Mouse (Mus musculus) stomach, embryonic 16.5 days (tissue): ENCODE measurements around the gene Sppl3. TPM values are rescaled to one million over a fixed set of nuclear protein-coding genes. Genes with fewer than 3 reads are reported as not detected.

Source experiments
- ATAC-seq: fragments of 200-750 bp; cut with Nextera tagmentation; 2 replicates; pipeline ENCODE4 v1.8.0; 2017; ENCODE audit warnings: moderate number of reproducible peaks, moderate TSS enrichment; ENCODE audit not compliant: insufficient read depth, low FRiP score
- H3K27ac ChIP-seq: fragments of 300-500 bp; sonication (generic); 2 replicates; pipeline ENCODE4 v1.5.1; 2014; ENCODE audit warnings: low read length
- H3K27me3 ChIP-seq: fragments of 300-500 bp; sonication (generic); 2 replicates; pipeline ENCODE4 v1.6.1; 2014; ENCODE audit warnings: low read length, control low read depth, mixed read lengths; ENCODE audit not compliant: control insufficient read depth, insufficient read depth
- H3K36me3 ChIP-seq: fragments of 300-500 bp; sonication (generic); 2 replicates; pipeline ENCODE4 v1.6.1; 2014; ENCODE audit warnings: low read length; ENCODE audit not compliant: control insufficient read depth, insufficient read depth
- H3K4me1 ChIP-seq: fragments of 300-500 bp; sonication (generic); 2 replicates; pipeline ENCODE4 v1.6.1; 2014; ENCODE audit warnings: low read length, control low read depth, mixed read lengths; ENCODE audit not compliant: control insufficient read depth, insufficient read depth
- H3K4me2 ChIP-seq: fragments of 300-500 bp; sonication (generic); 2 replicates; pipeline ENCODE4 v1.6.1; 2014; ENCODE audit warnings: low read depth, low read length, mixed read lengths
- H3K4me3 ChIP-seq: fragments of 300-500 bp; sonication (generic); replicated peaks from 2 replicates; pipeline ENCODE4 v1.5.1; 2014; ENCODE audit warnings: mild to moderate bottlenecking, low read length
- H3K9ac ChIP-seq: fragments of 300-500 bp; sonication (generic); 2 replicates; pipeline ENCODE4 v1.6.1; 2014; ENCODE audit warnings: low read length
- H3K9me3 ChIP-seq: fragments of 300-500 bp; sonication (generic); replicated peaks from 2 replicates; pipeline ENCODE4 v1.6.1; 2016; ENCODE audit warnings: low read length, control low read depth; ENCODE audit not compliant: control insufficient read depth
- WGBS: fragments of 180-500 bp; shearing (Covaris S2); extraction: QIAGEN DNeasy Blood & Tissue Kit; methylation state at CpG from one replicate; pipeline ENCODE4 v1.1.7; 2014; 5-methylcytosine and 5-hydroxymethylcytosine counted together
- polyA plus RNA-seq: library from polyadenylated mRNA; unstranded; fragments of >200 nt; fragmentation: Nextera tagmentation; extraction: Ambion mirVana; gene quantifications from 2 replicates; pipeline ENCODE4 v1.2.1, GENCODE M21; 2015

Gene Sppl3
- polyA plus RNA-seq, 1 experiment from 2014 or later: 9.6 TPM

DNA sequence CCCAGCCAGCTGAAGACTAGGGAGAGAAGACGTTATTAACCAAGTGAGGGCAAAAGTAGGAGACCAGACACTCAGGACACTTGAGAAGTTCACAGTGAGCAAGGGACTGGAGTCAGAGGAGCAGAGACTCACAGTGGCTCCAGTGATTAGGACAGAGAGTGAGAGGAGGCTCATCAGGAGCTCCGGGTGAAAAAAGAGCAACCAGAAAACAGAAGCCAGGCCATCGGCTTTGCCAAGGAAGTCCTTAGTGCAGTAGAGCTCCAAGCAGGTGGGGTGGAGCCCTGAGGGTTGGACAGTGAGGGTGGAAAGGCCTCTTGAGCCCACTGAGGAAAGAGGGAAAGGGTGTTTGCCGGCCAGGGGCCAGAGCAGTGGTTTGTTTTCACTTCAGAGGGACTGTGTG lies 7.9 kb downstream of the Sppl3 start:
- H3K36me3 ChIP-seq: no peaks in the 10 kb centered on the region
- 38% methylated on average over 4 of the region's 4 CpGs for WGBS
- no peak; the same call in 1 of the 2 replicates for ATAC-seq

DNA sequence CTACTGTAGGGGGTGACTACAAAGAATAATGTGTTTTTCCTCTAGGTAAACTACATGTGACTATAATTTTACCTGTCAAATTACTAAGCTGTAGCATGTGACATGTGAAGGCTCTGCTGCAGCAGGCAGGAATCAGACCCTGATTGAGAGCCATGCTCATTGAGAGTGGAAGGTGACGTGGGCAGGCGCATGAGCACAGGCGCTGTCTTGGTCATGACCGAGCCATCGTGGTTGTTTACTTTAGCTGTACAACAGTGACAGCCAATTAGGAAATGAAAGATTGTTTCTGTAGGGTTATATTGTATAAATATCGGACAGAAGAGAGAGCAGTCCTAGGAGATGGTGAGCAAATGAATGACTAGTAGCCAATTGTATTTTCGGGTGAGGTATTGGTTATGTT lies 11.1 kb downstream of the Sppl3 start:
- Histone ChIP-seq H3K27ac (no peak overlapping the region), H3K9me3 (no peaks in the 10 kb centered on the region), H3K36me3 (no peaks in the 10 kb centered on the region), H3K4me2 (no peak overlapping the region), H3K4me1 (peaks cover 15% of the 10 kb centered on the region), H3K9ac (no peak overlapping the region), H3K4me3 (no peak overlapping the region), H3K27me3 (no peaks in the 10 kb centered on the region)
- ATAC-seq: no peak
- 53% methylated on average over 7 of the region's 7 CpGs for WGBS

More for the DNA sequence above, 7.9 kb downstream of the Sppl3 start:
- Histone ChIP-seq H3K4me1 (peaks cover 24% of the 10 kb centered on the region), H3K9ac (no peak overlapping the region), H3K27ac (peak overlapping the region; percentile 71), H3K27me3 (no peaks in the 10 kb centered on the region), H3K4me2 (peak overlapping the region; percentile 1; the same call in 1 of the 2 replicates), H3K9me3 (no peaks in the 10 kb centered on the region), H3K4me3 (no peak overlapping the region)

DNA sequence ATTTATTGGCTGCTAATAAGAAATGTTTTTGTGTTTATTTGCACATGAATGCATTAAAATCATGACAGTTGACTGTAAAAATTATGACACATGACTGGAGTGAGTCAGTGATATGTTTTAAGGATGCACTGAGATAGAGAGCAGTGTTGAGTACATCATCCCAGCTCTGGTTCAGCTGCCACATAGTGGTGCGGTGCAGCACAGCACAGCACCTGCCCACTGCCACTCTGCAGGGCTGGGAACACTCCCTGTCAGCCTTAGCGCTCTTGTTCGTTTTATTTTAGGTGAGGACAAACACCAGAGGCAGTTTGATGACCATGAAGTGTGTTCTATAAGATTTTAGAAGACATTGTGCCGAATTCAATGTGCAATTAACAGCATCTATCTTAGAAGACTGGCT lies 15.2 kb downstream of the Sppl3 start:
- no peak for ATAC-seq
- 78% methylated on average over 4 of the region's 4 CpGs for WGBS

DNA sequence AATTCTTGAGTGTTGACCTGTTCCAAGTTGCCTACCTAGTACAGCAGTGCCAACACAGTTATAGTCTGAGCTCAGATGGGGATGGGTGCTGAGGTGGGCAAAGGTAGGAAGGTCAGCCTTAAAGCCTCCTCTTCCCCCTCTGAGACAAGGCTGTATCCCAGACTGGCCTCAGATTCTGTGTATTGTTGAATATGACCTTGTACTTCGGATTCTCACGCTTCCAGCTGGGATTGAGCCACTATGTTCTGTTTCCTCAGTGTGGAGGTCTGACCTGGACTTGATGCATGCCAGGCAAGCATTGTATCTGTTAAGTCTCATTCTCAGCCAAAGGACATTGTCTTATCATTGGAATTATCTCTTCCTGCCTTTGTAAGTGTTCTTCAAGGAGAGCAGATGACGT lies 16.2 kb downstream of the Sppl3 start:
- Histone ChIP-seq H3K4me1 (0 out of 2 replicates have a peak, but pooled peaks cover 6% of the 10 kb centered on the region), H3K27ac (no peak overlapping the region), H3K4me3 (no peak overlapping the region), H3K4me2 (no peak overlapping the region), H3K9me3 (0 out of 2 replicates have a peak, but pooled peaks cover 3% of the 10 kb centered on the region), H3K9ac (no peak overlapping the region), H3K36me3 (no peaks in the 10 kb centered on the region), H3K27me3 (no peaks in the 10 kb centered on the region)
- no peak for ATAC-seq
- WGBS: 80% methylated on average over 3 of the region's 3 CpGs

More for the DNA sequence above, 15.2 kb downstream of the Sppl3 start:
- Histone ChIP-seq H3K27me3 (no peaks in the 10 kb centered on the region), H3K4me1 (no peaks in the 10 kb centered on the region), H3K9ac (no peak overlapping the region), H3K36me3 (no peaks in the 10 kb centered on the region), H3K4me2 (no peak overlapping the region), H3K4me3 (no peak overlapping the region), H3K9me3 (0 out of 2 replicates have a peak, but pooled peaks cover 3% of the 10 kb centered on the region), H3K27ac (no peak overlapping the region)

DNA sequence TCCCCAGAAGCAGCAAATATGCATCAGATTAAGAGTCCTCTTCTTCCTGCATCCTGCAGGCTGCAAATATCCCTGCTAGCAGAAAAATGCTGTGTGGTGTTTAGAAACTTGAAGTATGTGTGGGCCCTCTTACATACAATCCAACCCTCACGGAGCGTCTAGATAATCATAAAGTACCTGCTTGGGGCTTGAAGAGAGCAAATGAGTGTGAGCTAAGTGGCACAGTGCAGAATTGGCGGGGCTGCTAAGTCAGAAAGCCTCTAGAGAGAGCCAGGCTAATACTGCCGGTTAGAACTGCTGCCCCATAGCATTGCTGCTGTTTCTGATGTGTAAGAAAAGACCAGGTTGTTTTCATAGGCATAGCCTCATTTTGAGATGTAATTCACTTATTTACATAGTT lies 18.0 kb downstream of the Sppl3 start:
- Histone ChIP-seq H3K27ac (no peak overlapping the region), H3K27me3 (no peaks in the 10 kb centered on the region), H3K4me2 (no peak overlapping the region), H3K9ac (no peak overlapping the region), H3K36me3 (no peaks in the 10 kb centered on the region), H3K4me3 (no peak overlapping the region), H3K9me3 (0 out of 2 replicates have a peak, but pooled peaks cover 3% of the 10 kb centered on the region), H3K4me1 (0 out of 2 replicates have a peak, but pooled peaks cover 16% of the 10 kb centered on the region)
- ATAC-seq: no peak
- 90% methylated on average over 4 of the region's 4 CpGs for WGBS

DNA sequence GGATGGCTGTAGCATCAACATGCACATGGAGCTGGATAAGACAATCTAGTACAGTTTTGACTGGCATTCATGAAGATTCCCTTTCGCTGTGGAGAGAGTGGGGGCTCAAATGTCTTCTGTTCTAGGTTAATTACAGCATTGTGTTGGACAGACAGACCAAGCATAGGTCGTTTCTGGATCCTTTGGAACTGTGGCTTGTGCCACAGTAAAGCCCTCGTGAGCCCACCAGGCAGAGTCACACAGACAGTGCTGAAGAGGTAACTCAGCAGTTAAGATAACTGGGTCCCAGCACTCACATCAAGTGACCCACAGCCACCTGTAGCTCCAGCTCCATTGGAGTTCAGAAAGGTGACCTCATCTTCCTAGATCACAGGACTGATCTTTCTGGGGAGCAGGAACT lies 18.6 kb downstream of the Sppl3 start:
- no peaks in the 10 kb centered on the region for H3K36me3 ChIP-seq
- H3K4me2 ChIP-seq: no peak overlapping the region
- WGBS: 86% methylated on average over 3 of the region's 3 CpGs
- no peak overlapping the region for H3K4me3 ChIP-seq
- H3K9me3 ChIP-seq: 0 out of 2 replicates have a peak, but pooled peaks cover 3% of the 10 kb centered on the region
- H3K9ac ChIP-seq: no peak overlapping the region
- H3K27ac ChIP-seq: no peak overlapping the region
- H3K27me3 ChIP-seq: no peaks in the 10 kb centered on the region
- no peak for ATAC-seq
- 0 out of 2 replicates have a peak, but pooled peaks cover 16% of the 10 kb centered on the region for H3K4me1 ChIP-seq

DNA sequence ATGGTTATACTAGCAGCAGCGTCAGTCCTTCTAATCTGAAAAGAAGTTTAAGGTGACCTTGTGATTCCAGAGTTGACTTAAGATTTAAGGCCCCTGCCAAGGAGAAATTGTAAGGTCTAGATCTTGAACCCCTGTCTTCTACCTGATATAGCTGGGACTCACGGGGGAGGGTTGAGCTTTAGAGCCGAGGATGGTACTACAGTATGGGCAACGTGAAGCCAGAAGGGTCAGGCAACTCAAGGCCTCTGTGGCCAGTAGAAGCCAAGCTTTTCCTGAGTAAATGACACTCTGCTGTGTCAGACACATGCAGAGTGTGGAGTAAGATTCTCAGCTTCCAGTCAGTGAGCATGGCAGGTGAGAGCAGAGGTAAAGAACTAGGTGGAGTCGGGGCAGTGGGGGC lies 20.6 kb downstream of the Sppl3 start:
- Histone ChIP-seq H3K27me3 (no peaks in the 10 kb centered on the region), H3K4me3 (no peak overlapping the region), H3K4me1 (0 out of 2 replicates have a peak, but pooled peaks cover 19% of the 10 kb centered on the region), H3K4me2 (no peak overlapping the region), H3K9ac (no peak overlapping the region), H3K27ac (no peak overlapping the region), H3K36me3 (no peaks in the 10 kb centered on the region), H3K9me3 (0 out of 2 replicates have a peak, but pooled peaks cover 3% of the 10 kb centered on the region)
- ATAC-seq: no peak
- 71% methylated on average over 5 of the region's 5 CpGs for WGBS

DNA sequence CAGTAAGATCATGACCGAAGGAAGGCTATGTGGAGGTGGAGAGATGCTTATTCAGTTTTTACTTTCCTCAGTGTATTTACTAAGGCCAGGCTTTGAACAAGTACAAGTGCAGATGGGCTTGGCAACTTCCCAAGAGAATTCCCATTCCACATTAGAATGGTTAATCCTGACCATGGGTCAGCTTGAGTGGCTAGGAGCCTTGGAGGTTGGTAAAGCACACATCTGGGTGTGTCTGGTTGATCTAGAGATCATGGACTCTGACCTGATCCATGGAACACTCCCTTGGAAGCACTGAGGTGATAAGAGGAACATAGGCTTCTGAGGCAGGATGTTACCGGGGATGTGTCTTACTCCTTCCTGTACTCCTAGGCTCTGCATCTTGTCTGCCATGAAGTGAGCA lies 21.7 kb downstream of the Sppl3 start:
- no peaks in the 10 kb centered on the region for H3K27me3 ChIP-seq
- no peak overlapping the region for H3K4me3 ChIP-seq
- H3K4me1 ChIP-seq: 0 out of 2 replicates have a peak, but pooled peaks cover 19% of the 10 kb centered on the region
- H3K27ac ChIP-seq: no peak overlapping the region
- H3K4me2 ChIP-seq: no peak overlapping the region
- no peak overlapping the region for H3K9ac ChIP-seq
- ATAC-seq: no peak
- H3K36me3 ChIP-seq: no peaks in the 10 kb centered on the region
- 81% methylated on average over 2 of the region's 2 CpGs for WGBS
- H3K9me3 ChIP-seq: 0 out of 2 replicates have a peak, but pooled peaks cover 3% of the 10 kb centered on the region

DNA sequence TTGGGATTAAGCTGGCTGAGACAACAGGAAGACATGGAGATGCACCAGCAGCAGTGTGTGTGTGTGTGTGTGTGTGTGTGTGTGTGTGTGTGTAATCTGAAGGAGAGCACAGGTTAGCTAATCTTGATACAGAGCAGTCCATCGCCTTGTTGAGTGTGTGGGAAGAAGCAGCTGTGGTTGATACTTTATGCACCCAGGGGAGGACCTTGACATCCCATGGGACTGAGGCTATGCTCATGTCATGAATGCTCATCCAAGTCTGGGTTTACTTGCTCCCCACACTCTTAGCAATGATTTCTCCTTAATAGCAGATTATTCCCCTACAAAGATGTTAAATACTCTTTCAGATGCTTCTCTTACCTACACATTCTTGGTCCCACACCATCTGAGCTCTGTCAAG lies 24.3 kb downstream of the Sppl3 start:
- H3K4me1 ChIP-seq: 0 out of 2 replicates have a peak, but pooled peaks cover 19% of the 10 kb centered on the region
- no peak overlapping the region for H3K4me2 ChIP-seq
- no peaks in the 10 kb centered on the region for H3K27me3 ChIP-seq
- WGBS: 82% methylated on average over 1 of the region's 1 CpGs
- no peak overlapping the region for H3K27ac ChIP-seq
- H3K36me3 ChIP-seq: no peaks in the 10 kb centered on the region
- no peak overlapping the region for H3K9ac ChIP-seq
- no peaks in the 10 kb centered on the region for H3K9me3 ChIP-seq
- ATAC-seq: no peak
- no peak overlapping the region for H3K4me3 ChIP-seq
